Mouse (Mus musculus) hindbrain, embryonic 15.5 days (tissue): ENCODE measurements at regions not wholly inside any gene's neighbourhood (a gene's known extent, or its start where the extent isn't known, plus 50 kb on each side); places are given as distances from the start of the nearest gene placed in this dataset.

Experiments
- ATAC-seq: fragments of 200-750 bp; cut with Nextera tagmentation; 2 replicates; pipeline ENCODE4 v1.8.0; 2017; ENCODE audit warnings: low read depth, moderate number of reproducible peaks, moderate TSS enrichment; ENCODE audit not compliant: low FRiP score
- H3K27ac ChIP-seq: fragments of 300-500 bp; sonication (generic); replicated peaks from 2 replicates; pipeline ENCODE4 v1.5.1; 2015; ENCODE audit warnings: mild to moderate bottlenecking, inconsistent platforms
- H3K27me3 ChIP-seq: fragments of 300-500 bp; sonication (generic); 2 replicates; pipeline ENCODE4 v1.6.1; 2015; ENCODE audit warnings: control low read depth, inconsistent platforms
- H3K36me3 ChIP-seq: fragments of 300-500 bp; sonication (generic); 2 replicates; pipeline ENCODE4 v1.6.1; 2015; ENCODE audit warnings: control low read depth, inconsistent platforms
- H3K4me1 ChIP-seq: fragments of 300-500 bp; sonication (generic); replicated peaks from 2 replicates; pipeline ENCODE4 v1.6.1; 2015; ENCODE audit warnings: control low read depth, inconsistent platforms
- H3K4me2 ChIP-seq: fragments of 300-500 bp; sonication (generic); 2 replicates; pipeline ENCODE4 v1.6.1; 2015; ENCODE audit warnings: moderate library complexity, mild to moderate bottlenecking, inconsistent platforms
- H3K4me3 ChIP-seq: fragments of 300-500 bp; sonication (generic); 2 replicates; pipeline ENCODE4 v1.5.1; 2015; ENCODE audit warnings: mild to moderate bottlenecking, inconsistent platforms
- H3K9ac ChIP-seq: fragments of 300-500 bp; sonication (generic); 2 replicates; pipeline ENCODE4 v1.6.1; 2015; ENCODE audit warnings: inconsistent platforms
- H3K9me3 ChIP-seq: fragments of 300-500 bp; sonication (generic); 2 replicates; pipeline ENCODE4 v1.6.1; 2016; ENCODE audit warnings: control low read depth, inconsistent platforms
- whole genome bisulfite sequencing: fragments of 180-500 bp; shearing (Covaris S2); methylation state at CpG from one replicate; pipeline ENCODE4 v1.1.7; 2015; 5-methylcytosine and 5-hydroxymethylcytosine counted together

DNA sequence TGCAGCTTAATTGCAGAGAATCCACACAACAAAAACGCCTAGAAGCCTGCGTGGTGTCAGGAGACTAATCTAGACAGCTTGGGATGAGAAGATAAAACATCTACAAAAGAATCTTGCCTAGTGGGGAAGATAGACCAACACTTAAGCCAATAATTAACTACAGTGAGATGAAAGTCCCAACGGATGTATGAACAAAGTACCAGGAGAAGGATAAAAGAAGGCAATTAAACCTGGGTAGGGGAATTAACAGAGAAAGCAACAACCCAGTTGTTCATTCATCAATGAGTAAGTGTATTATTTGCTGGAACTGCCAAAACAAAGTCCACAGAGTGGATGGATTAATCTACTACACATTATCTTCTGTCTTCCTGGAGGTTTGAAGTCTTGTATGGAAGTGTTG, 99.8 kb downstream of the Olfm4 start:
- Histone ChIP-seq H3K4me1 (no peaks in the 10 kb centered on the region), H3K4me2 (no peak overlapping the region), H3K27ac (no peak overlapping the region), H3K27me3 (no peaks in the 10 kb centered on the region), H3K4me3 (no peak overlapping the region), H3K9ac (no peak overlapping the region), H3K9me3 (no peaks in the 10 kb centered on the region), H3K36me3 (no peaks in the 10 kb centered on the region)
- WGBS: 73% methylated on average over 3 of the region's 3 CpGs
- ATAC-seq: no peak

- 55% methylated on average over 1 of the region's 1 CpGs for WGBS
- H3K27ac ChIP-seq: no peak overlapping the region
These were observed 113.4 kb downstream of the Olfm4 start for GRCm38 (mm10) chr14:80097238-80097637.

DNA sequence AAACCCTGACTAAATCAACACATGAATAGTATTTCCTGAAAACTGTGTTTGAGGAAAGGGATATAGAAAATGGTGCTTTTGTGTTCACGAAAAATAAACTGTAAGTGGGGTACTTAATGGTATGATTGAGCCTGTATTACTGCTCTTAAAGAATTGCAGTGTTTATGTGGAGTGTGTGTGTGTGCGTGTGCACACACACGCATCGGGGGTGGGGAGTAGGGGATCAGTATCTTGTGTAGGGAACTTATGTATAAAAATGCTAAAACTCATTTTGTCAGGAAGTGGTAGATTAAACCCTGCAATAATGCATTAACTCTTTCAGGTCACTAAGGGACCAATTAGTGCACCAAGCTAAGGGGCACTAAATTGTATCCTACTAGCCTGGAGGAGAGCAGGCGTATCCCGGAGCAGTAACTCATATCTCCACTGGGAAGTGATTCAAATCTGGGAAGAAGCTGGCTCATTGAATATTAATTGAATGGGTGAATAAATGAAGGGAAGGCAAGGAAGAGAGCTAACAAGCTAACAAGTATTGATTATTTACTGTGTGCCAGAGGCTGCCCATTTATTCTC, 129.3 kb downstream of the Olfm4 start:
- Histone ChIP-seq H3K27ac (no peak overlapping the region), H3K4me3 (no peak overlapping the region), H3K27me3 (no peaks in the 10 kb centered on the region), H3K9me3 (no peaks in the 10 kb centered on the region), H3K4me1 (no peaks in the 10 kb centered on the region), H3K4me2 (no peak overlapping the region), H3K36me3 (no peaks in the 10 kb centered on the region), H3K9ac (no peak overlapping the region)
- 70% methylated on average over 6 of the region's 6 CpGs for WGBS
- no peak for ATAC-seq

More at GRCm38 (mm10) chr14:80097238-80097637, 113.4 kb downstream of the Olfm4 start:
- no peak overlapping the region for H3K4me3 ChIP-seq
- no peak overlapping the region for H3K4me2 ChIP-seq
- no peaks in the 10 kb centered on the region for H3K9me3 ChIP-seq
- no peak overlapping the region for H3K9ac ChIP-seq
- H3K4me1 ChIP-seq: no peaks in the 10 kb centered on the region
- no peaks in the 10 kb centered on the region for H3K27me3 ChIP-seq
- ATAC-seq: no peak
- H3K36me3 ChIP-seq: no peaks in the 10 kb centered on the region

- Histone ChIP-seq H3K4me2 (no peak overlapping the region), H3K4me3 (no peak overlapping the region), H3K9me3 (no peaks in the 10 kb centered on the region), H3K27me3 (no peaks in the 10 kb centered on the region), H3K9ac (no peak overlapping the region), H3K27ac (no peak overlapping the region), H3K36me3 (no peaks in the 10 kb centered on the region), H3K4me1 (no peaks in the 10 kb centered on the region)
- ATAC-seq: no peak
These were observed 130.4 kb downstream of the Olfm4 start for GRCm38 (mm10) chr14:80114326-80114725.

DNA sequence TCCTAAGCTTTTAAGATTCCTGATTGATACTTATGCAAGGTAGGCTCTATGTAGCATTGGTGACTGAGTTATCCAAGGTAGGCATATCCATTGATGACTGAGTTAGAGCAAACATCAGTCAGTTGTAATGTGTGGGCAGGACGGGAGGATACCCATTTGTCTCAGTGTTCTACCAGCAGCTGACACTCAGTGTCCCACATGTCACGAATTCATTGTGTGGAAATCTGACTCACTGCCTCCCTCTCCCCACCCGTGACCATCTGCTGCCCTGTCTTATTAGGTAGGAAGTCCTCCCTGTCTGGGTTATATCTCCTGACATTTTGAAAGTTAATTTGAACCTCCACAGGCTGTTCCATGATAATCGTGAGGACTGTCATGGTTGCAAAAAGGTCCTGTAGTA, 141.3 kb downstream of the Olfm4 start:
- Histone ChIP-seq H3K9me3 (no peaks in the 10 kb centered on the region), H3K36me3 (no peaks in the 10 kb centered on the region), H3K27ac (no peak overlapping the region), H3K4me1 (no peaks in the 10 kb centered on the region), H3K9ac (no peak overlapping the region), H3K4me3 (no peak overlapping the region), H3K27me3 (no peaks in the 10 kb centered on the region), H3K4me2 (no peak overlapping the region)
- 63% methylated on average over 4 of the region's 4 CpGs for whole genome bisulfite sequencing
- no peak for ATAC-seq

DNA sequence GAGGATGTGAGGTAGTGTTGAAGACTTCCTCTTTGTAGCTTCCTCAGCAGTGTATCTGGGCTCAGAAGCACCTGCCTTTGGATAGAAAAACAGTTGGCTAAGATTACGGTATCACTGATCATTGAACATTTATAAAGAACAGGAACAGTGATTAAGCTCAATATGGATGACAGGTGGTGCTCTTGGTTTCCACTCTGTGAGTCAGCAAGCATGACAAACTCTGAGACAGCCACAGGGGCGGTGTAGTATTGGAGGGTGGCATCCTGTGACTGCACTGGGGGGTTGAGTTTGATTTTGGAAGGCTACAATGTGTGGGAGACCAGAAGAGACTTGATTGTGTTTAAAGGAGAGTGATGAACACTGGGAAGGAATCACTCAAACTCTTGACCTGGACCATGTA, 144.3 kb downstream of the Olfm4 start:
- no peak overlapping the region for H3K9ac ChIP-seq
- no peaks in the 10 kb centered on the region for H3K36me3 ChIP-seq
- no peak overlapping the region for H3K4me2 ChIP-seq
- 87% methylated on average over 2 of the region's 2 CpGs for WGBS
- H3K27me3 ChIP-seq: no peaks in the 10 kb centered on the region
- no peak for ATAC-seq
- H3K4me3 ChIP-seq: no peak overlapping the region
- H3K4me1 ChIP-seq: no peaks in the 10 kb centered on the region
- no peak overlapping the region for H3K27ac ChIP-seq
- no peaks in the 10 kb centered on the region for H3K9me3 ChIP-seq

DNA sequence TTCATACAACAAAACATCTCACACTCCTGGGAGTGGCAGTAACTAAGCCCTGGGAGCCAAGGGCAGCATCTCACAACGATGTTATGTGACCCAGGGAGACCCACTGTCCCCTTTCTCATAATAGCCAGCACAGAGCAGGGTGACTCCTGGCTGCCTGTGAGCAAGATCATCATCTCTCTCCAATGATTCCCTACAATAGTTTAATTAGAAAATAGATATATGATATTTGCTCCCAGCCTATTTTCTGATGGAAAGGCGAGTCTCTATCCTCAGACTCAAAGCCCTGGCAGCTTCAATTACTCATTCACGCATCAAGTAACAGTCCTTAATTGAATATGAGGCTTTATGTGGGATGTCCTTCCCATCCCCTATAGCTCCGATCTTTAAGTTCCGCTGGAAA, 153.7 kb downstream of the Olfm4 start:
- H3K4me1 ChIP-seq: peaks cover 23% of the 10 kb centered on the region
- H3K9me3 ChIP-seq: no peaks in the 10 kb centered on the region
- H3K36me3 ChIP-seq: no peaks in the 10 kb centered on the region
- no peak overlapping the region for H3K9ac ChIP-seq
- H3K4me3 ChIP-seq: no peak overlapping the region
- ATAC-seq: 0 out of 2 replicates have a peak, but pooled peaks have one; percentile 43
- no peaks in the 10 kb centered on the region for H3K27me3 ChIP-seq
- H3K4me2 ChIP-seq: no peak overlapping the region
- WGBS: 34% methylated on average over 5 of the region's 5 CpGs
- H3K27ac ChIP-seq: peak overlapping the region; percentile 57; the same call in 1 of the 2 replicates

- no peak overlapping the region for H3K4me2 ChIP-seq
These were observed 155.3 kb downstream of the Olfm4 start for GRCm38 (mm10) chr14:80138991-80139791.

DNA sequence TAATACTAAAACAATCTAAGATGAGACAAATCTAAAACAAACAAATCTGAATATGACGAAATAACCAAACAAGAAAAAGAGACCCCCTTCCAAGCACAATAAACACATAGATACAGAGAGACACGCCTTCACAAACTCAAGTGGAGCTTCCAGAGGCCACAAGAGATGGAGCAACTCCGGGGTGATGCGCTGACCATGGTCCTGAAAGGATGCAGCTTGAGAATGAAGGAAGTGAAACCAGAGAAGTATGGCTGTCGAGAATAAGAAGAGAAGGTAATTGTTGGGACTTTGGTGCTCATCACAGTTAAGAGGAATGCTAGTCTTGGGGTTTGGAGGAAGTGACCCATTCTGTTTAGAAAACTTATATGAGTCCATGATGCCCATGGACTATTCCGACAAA, 173.1 kb downstream of the Olfm4 start:
- no peak for ATAC-seq
- Histone ChIP-seq H3K4me1 (no peaks in the 10 kb centered on the region), H3K27me3 (no peaks in the 10 kb centered on the region), H3K36me3 (no peaks in the 10 kb centered on the region), H3K4me3 (no peak overlapping the region), H3K27ac (no peak overlapping the region), H3K9ac (no peak overlapping the region), H3K4me2 (no peak overlapping the region), H3K9me3 (no peaks in the 10 kb centered on the region)
- WGBS: 48% methylated on average over 6 of the region's 6 CpGs

More at GRCm38 (mm10) chr14:80138991-80139791, 155.3 kb downstream of the Olfm4 start:
- Histone ChIP-seq H3K27me3 (no peaks in the 10 kb centered on the region), H3K9me3 (no peaks in the 10 kb centered on the region), H3K4me1 (peaks cover 23% of the 10 kb centered on the region), H3K9ac (no peak overlapping the region), H3K36me3 (no peaks in the 10 kb centered on the region), H3K27ac (peak overlapping the region; percentile 72), H3K4me3 (no peak overlapping the region)
- peak; percentile 80 for ATAC-seq
- 7% methylated on average over 6 of the region's 6 CpGs for WGBS

DNA sequence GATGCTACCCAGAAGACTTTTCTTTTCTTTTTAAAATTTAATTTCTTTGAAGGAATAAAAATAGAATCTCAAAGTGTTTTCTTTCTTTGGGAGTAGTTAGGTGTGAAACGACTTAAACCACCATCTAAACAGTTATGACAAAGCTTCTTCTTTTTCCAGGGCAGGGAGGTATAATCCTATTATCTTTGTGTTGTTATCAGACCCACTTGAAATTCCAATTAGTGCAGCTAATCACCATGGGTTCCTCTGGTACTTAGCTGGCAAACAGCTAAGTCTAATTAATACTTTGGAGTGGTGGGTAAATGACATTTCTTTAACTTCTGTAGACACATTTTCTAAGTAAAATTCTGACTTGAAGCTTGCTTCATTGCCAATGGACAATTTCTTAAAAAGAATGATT, 185.3 kb downstream of the Olfm4 start:
- no peak for ATAC-seq
- Histone ChIP-seq H3K36me3 (no peaks in the 10 kb centered on the region), H3K27ac (no peak overlapping the region), H3K4me1 (peaks cover 16% of the 10 kb centered on the region), H3K4me3 (no peak overlapping the region), H3K27me3 (no peaks in the 10 kb centered on the region), H3K4me2 (no peak overlapping the region), H3K9me3 (no peaks in the 10 kb centered on the region), H3K9ac (no peak overlapping the region)
- WGBS: 38% methylated on average over 1 of the region's 1 CpGs

DNA sequence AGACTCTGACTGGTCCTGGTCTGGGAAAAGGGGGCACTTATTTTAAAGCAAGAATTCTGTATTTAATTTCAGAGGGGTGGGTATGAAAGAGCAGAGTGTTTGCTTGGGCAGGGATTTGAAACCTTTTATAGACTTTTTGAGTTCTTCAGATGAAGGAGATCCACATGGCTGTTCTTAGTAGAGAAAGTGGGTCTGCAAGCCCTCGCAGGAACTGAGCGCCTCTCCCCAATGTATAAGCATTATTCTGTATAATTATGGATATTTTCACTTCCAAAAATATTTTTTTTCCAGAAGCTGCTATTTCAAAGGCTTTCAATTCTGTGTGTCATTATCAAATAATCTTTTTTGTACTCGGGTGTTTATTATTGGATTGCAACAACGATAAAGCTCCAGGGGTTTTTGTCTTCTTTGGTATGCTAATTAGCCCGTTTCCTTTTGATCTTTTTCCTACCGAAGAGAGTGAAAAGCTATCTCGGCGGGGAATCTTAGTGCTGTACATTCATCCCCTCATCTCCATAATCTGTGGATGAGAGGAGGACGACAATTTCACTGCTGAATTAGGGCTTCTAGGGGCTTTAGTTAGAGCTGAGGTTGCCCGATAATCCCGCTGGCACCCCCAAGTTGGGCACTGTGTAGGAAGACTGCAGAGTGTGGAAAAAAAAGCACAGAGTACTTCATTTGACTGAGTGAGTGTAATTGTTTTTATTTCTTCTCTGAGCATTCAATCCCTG, 186.7 kb downstream of the Olfm4 start:
- Histone ChIP-seq H3K36me3 (no peaks in the 10 kb centered on the region), H3K9me3 (no peaks in the 10 kb centered on the region), H3K4me3 (no peak overlapping the region), H3K27me3 (no peaks in the 10 kb centered on the region), H3K4me1 (peaks cover 16% of the 10 kb centered on the region), H3K27ac (no peak overlapping the region), H3K4me2 (peak overlapping the region; percentile 38), H3K9ac (no peak overlapping the region; the same call in 1 of the 2 replicates)
- no peak for ATAC-seq
- 4% methylated on average over 11 of the region's 11 CpGs for WGBS

GRCm38 (mm10) chr14:80172799-80173484, 189.1 kb downstream of the Olfm4 start:
- 28% methylated on average over 4 of the region's 4 CpGs for WGBS
- no peak overlapping the region for H3K4me2 ChIP-seq
- H3K27ac ChIP-seq: no peak overlapping the region
- no peaks in the 10 kb centered on the region for H3K36me3 ChIP-seq
- ATAC-seq: peak; percentile 68; the same call in 1 of the 2 replicates
- H3K9ac ChIP-seq: no peak overlapping the region
- no peaks in the 10 kb centered on the region for H3K9me3 ChIP-seq
- no peaks in the 10 kb centered on the region for H3K27me3 ChIP-seq
- no peak overlapping the region for H3K4me3 ChIP-seq
- H3K4me1 ChIP-seq: peaks cover 16% of the 10 kb centered on the region
